Mouse (Mus musculus) lung, adult 10 weeks (tissue): Measurements from ENCODE around the gene E330034G19Rik. TPM values are rescaled to one million over a fixed set of nuclear protein-coding genes. Genes with fewer than 3 reads are reported as not detected.

Source experiments
- polyA plus RNA-seq: library from polyadenylated mRNA; stranded (reverse); fragments of 350-450 nt; fragmentation: Illumina TruSeq; extraction: RNeasy Lipid Tissue Mini Kit (QIAGEN cat#74804); gene quantifications from one replicate; pipeline ENCODE4 v1.2.3, GENCODE M21; 2014; ENCODE audit warnings: low read depth, low replicate concordance; ENCODE audit not compliant: insufficient read depth

The E330034G19Rik gene
- not detected for polyA plus RNA-seq

GRCm38 (mm10) chr14:24292914-24293313, at the start of gene E330034G19Rik:
TSS of gene E330034G19Rik (plus strand) at chr14:24293214.

GRCm38 (mm10) chr14:24245177-24246081, 47.6 kb upstream of the E330034G19Rik start, which contains the start of gene Dlg5:
TSS of gene Dlg5 (minus strand) at chr14:24245920.

Other genes with a start within 250 kb of the E330034G19Rik start
- 6.6 TPM for gene Dlg5, start 47.3 kb upstream of the E330034G19Rik start, polyA plus RNA-seq
- 4.3 TPM for gene Polr3a, start 193.8 kb downstream of the E330034G19Rik start, polyA plus RNA-seq
- gene Rps24, start 193.9 kb downstream of the E330034G19Rik start, polyA plus RNA-seq, result 4,718 TPM